Mouse (Mus musculus): ENCODE data around the gene Prkce.

Prkce gene

DNA sequence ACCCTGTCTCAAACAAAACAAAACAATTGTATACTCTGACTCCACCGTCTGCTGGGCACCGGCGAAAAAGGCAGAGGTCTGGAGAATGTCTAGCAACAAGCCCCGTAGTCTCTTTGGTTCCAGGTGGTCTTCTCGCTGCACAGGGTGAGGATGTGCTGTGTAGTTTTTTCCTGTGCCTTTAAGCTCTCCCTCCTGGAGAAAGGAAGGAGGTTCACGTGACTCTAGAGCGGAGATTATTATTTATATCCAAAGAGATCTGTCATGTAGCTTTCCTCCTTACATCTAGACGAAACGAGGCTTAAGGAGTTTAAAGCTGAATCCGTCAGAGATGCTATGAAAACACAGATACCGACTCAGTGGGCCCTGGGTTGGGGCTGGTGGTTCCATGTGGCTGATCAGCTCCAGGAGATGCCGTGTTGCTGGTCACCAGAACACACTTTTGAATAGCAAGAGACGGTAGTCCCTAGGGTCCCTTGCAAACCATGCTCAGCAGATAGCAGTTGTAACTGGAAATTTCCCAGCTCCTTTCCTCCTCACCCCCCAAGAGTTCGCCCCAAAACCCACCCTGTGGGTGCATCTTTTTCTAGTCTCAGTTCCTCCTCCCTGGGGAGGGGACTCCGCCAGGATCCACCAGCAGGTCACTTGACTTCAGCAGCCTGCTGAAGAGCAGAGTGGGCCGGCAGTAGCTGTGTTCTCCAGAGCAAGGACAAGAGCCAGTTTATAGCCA lies 196.9 kb downstream of the Prkce start:
- DNase-seq (ENCODE audit: low spot score in 2 of 2) = no peak

DNA sequence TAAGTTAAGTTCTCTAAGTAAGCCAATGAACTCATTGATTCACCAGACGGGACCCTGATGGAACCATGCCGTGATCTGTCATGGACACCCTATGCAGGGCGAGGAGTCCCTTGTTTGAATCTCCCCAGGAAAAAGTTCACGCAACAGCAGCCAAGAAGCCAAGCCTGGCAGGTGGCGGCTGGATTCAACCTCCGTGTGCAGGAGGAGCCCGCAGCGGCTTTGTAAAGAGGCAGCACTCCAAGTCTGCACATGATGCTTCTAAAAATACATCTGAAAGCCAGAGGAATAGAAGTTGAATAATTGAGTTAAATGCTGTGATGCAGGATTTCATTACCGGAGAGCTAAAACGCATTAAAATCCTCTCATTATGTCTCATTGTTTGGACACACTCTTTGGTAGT lies 199.3 kb downstream of the Prkce start:
- DNase-seq (ENCODE audit: low spot score in 2 of 2) = peak in 1 of 2 experiments; percentile 53

DNA sequence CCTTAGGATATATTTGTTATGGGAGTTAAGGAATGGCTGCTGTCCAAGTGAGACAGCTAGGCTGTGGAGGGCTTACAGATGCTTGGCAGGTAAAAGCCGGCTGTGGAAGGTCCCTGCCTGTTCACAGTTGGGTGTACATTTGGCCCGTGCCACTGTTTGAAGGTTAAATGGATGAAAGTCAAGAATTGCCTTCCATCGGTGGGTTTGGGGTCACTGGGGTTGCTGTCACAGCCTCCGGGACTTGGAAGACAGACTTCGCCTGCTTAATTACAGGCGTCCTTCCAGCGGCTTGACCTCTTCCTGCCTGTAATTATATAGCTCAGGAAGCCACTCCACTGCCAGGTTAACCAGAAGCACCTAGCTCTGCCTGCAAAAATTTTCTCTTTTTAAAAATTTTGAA lies 200.1 kb downstream of the Prkce start:
- DNase-seq (ENCODE audit: low spot score in 2 of 2) = no peak

DNA sequence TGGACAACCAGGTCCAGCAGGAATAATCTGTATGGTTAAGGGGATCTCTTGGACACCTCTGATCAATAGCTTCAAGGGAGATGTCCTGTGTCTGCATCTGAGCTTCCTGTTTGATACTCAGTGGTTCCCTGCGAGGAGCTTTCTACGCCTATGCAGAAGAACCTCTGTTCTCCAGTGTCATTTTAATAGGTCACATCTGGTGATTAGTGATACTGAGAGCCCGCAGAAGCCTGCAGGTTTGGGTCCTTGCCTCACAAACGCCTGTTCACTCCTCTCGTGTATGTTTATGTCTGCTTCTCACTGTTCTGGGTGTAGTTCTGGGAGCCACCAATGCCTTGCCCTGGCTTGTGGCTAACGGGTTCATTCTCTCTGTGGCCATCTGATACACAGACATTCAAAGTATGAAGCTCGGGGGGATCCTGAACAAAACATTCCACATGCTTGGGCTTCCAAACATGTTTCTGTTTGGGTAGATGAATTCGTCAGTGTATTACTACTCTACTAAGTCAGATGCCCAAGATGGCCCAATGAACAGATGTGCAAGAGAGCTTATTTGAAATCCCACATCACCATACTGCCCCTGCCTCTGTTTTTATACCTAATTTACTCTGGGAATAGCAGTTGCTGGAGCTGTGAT lies 202.6 kb downstream of the Prkce start:
- no peak for DNase-seq (ENCODE audit: low spot score in 2 of 2)

DNA sequence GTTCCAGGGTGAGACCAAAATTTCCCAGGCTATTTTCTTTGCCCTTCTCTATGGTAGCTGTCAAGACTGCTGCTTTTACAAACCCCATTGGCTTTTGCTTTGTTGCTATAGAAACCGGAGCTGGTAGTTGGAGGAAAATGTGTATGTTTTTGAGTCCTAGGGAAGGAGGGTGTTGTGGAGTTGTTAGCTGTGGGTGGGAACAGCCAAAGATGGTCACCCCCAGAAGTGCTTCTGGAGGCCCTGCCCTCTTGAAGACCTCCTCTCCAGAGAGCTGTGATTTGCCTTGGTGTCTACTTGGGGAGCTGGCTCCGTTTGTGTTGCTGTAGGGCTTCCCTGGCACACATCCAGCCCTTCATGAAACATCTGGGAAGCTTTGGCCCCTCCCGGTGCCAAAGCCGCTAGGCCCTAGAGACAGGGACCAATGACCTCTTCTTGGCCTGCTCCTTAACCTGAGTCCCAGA lies 203.5 kb downstream of the Prkce start:
- DNase-seq (ENCODE audit: low spot score in 2 of 2) = peak in 1 of 2 experiments; percentile 33

DNA sequence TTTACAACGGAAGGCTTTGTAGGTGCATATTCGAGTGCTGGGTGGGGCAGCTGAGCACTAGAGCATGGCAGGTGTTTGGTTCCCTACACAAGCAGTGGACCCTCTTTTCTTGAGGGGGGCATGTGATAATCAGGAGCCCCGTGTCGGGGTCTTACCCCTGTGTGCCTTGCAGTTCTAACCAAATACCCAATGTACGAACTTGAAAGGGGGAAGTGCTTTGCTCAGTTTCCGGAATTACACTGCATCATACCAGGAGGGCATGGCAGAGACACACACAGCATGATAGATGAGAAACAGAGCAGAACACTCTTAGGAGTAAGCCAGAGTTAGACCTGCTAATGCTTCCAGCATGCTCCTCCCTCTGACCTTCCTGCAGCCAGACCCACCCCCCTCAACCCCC lies 208.8 kb downstream of the Prkce start:
- no peak for DNase-seq (ENCODE audit: low spot score in 2 of 2)

DNA sequence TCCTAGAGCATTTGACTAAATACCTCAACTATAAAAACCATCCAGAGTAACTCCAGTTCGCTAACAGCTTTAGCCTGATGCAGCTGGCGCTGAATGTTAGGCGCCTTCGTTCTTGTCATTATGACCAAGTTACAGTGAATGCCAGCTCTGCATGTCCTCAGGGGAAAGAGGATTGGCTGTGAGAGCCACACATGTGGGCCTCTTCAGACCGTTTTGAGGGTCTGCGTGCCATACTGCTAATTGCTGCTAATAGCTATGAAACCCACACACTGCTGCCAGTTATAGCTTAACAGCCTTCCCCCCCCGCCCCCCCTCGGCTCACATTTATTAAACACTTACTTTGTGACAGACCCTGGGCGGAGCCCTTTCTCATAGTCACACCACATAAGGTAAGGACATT lies 210.3 kb downstream of the Prkce start:
- DNase-seq (ENCODE audit: low spot score in 2 of 2) = no peak

DNA sequence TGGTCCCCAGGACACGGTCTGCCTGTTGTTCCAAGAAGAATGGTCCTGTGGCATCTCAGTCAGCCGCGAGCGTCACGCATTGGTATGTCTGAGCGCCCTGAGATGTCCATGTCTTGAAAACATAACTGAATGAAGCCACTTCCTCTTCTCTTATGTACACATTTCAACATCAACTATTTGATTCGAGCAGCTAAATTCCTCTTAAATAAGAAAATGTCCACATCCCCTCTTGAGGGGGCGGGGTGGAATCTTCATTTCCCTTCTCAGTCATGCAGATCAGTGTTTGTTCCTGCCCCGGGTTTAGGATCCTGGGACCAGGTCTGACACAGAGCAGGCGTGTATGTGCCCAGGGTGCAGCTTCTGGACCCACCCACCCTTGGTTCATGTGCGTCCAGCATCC lies 211.0 kb downstream of the Prkce start:
- no peak for DNase-seq (ENCODE audit: low spot score in 2 of 2)

DNA sequence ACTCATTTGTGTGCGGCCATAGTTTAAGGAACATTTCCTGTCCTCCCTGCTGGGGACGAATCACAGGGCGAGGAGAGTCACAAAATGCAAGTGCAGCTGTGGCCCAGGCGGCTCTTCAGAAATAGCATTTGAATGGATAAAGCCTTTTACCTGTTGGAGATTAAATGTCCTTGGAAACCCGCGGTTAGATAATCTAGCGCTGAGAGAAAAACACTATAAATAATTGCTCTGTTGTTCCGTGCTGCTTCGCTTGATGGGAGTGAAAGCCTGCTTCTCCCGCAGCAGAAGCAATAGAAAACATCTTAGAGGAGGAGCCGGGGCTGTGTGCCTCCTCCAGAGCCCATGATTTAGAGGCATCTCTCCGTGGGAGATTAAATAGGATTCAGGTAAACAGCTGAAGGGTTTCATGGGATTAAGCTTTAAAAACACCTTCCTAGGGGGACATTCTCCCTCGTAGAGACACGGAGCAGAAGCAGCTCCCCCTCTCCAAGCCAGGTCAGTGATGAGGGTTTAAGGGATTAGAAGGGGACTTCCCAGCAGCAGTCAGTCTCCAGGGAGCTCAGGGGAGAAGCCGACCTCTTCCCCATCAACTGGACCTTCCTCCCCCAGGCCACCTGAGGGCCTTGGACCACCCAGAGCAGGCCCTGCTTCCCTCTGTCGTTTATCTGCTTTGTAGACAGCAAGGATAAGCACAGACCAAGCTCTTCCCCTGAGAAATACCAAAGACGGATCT lies 212.0 kb downstream of the Prkce start:
- DNase-seq (ENCODE audit: low spot score in 2 of 2) = no peak

DNA sequence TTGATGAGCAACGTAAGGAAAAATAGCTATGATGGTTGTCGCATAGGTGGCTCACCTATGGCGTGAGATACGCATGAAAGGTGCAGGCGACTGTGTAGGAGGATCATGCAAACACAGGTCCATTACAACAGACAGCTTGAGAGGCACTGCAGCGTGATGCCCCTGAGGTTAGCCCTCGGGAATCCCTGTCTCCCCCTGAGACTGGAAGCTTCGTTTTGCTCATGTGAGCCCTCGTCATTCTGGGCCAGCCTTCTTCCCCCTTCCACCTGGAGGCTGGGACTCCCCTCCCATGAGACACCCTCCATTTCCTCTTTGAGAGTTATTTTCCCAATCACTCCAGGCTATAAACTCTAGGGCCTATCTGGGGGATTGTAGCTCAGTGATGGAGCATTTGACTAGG lies 213.9 kb downstream of the Prkce start:
- no peak for DNase-seq (ENCODE audit: low spot score in 2 of 2)

DNA sequence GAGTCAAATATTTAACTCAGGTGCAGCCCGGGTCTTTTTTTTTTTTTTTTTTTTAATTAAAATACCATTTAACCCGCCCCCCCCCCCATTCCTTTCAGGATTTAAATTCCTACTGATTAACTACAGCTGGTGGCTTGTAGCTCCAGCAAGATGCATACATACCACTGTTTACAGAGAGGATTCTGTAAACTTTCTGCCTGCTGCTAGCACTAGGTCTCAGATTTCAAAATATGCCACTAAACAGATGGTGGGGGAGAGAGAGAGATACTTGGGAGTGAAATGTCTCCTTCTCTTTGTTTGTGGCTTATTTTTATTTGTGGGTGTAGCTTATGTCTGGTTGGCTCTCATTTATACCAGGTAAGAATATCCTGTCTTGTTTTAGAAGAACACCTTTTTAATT lies 215.3 kb downstream of the Prkce start:
- no peak for DNase-seq (ENCODE audit: low spot score in 2 of 2)

DNA sequence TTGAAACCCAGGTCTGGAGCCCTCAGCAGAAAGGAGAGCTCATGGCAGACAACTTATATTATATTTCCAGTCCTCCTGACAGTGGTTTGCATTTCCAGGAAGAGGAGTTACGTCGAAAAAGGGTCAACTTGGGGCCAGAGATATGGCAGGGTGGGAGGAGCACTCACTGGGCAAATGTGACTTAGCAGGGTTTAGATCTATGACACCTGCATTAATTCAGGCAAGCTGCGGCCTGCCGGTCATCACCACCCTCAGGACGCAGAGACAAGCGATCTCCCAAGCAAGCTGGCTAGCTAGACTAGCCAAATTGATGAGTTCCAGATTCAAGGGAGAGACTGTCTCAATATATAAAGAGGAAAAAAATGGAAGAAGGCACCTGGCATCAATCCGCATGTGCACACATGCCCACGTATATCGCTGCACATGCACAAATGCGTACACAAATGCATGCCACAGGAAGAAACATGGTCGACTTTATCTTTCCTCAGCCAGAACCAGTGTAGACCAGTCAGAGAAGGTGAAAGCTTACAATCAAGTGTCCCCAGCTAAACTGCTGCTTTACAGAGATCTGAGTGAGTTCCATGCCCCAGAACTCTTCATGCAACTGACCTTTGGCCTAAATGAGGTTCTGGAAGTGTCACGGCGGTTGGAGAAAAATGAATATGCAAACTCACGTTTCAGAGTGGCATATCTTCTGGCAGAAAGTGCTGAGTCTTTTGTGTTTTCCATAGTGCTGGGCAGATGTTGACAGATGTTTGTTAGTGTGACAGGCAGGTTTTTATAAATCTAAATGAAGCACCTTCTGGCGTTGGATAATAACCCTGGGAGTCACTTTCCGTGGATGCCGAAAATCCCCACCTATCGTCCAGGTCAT lies 216.4 kb downstream of the Prkce start:
- DNase-seq (ENCODE audit: low spot score in 2 of 2) = no peak

DNA sequence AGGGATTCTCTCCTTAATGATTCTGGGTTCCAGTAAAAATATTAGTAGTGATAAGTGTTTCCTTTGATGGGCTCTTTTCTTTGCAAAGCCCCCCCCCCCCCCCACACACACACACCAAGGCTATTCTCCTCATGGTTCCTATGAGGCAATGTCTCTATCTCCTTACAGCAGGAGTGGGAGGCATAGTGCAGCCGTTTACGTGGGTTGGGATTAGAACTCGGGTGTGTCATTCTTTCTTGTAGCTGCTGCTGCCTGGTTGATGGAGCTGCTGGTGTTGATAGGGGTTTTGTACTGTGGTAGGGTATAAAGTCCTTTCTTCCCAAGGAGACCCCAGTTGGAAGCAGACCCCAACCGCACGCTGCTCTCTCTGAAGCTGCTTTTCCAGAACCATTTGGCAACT lies 224.9 kb downstream of the Prkce start:
- no peak for DNase-seq (ENCODE audit: low spot score in 2 of 2)

DNA sequence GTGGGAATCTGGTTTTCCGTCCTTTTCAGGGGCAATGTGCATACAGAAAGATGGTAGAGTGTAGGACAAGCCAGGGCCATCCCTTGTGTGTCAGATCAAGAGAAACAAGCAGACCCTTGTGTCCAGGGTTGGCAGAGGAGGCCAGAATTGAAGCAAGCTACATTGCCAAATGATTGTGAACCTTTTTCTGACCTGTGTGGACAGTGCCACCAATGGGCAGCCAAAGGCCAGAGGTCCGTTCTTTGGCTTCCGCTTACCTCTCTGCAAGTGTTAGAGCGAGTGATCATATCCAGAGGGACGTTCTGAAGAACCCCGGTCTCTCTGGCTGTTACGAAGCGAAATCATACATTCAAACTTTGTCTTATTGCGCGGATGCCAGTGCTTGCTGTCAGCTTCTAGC lies 225.6 kb downstream of the Prkce start:
- no peak for DNase-seq (ENCODE audit: low spot score in 2 of 2)

DNA sequence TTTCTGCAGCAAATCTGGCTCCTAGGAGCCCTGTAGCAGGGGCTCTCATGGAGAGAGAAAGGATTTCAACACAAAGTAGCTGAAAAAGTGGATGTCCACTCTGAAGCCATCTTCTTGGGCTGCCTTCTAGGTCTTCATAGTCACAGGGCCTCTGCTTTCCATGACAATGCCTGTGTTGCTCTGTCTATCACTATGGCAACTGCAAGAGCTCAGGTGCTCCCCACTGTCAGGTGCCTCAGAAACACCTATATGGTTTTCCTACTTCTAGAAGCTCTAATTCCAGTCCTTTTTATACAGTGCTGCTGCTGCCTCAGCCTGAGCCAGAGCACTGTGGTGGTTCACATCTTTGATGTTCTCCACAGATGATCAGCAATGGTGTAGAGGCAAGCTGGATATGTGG lies 229.5 kb downstream of the Prkce start:
- DNase-seq (ENCODE audit: low spot score in 2 of 2) = no peak

DNA sequence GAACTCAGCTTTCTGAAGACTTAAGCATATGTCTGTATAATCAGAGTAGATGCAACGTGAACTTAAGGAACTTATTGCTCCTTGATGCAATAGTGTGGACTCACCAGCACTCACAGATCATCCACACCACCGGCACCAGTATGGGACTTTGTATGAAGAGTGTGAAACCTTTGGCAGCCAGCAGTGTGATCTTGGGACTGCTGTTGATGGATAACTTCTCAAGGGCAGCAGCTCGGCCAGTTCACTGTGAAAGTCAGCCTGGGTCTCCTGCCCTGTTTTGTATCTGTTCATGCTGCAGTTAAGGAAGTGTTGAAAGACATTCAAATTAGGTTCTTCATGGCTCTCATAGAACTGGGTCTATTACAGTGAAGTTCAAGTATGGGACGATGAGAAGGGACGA lies 230.1 kb downstream of the Prkce start:
- no peak for DNase-seq (ENCODE audit: low spot score in 2 of 2)

DNA sequence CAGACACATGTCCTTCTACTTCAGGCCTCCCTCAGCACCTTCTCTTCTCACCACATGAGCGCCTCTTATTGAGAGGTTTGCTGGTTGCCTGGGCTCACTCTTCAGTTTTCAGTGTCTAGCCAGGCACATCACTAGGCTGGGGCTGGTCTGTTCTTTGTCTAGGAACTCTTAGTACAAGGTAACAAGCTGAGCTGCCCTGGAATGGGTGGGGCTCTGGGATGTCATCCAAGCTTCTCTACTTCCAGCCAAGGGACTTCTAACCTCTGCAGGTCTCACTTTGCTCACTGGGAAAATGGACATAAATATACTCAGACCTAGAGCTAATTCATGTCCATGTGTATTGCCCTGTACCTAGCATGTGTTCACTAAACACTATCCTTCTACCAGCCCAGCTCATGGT lies 230.6 kb downstream of the Prkce start:
- no peak for DNase-seq (ENCODE audit: low spot score in 2 of 2)

DNA sequence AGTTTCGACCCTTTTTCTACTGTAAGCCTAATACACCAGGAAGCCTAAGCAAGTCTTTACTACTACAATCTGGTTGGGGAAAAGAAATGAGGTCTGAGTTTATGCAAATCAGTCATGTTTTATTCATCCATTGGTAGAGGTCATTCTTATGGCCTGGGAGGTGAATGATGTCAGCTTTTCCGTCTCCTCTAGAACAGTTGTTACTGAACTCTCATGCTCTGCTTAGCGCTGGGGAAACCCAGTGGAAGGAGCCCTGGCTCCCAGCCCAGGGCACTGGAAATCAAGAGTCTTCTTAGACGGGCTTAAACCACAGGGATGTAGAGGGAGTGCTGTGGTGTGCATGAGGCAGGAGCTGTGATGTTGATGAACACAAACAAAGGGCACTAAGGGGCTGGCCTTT lies 232.4 kb downstream of the Prkce start:
- no peak for DNase-seq (ENCODE audit: low spot score in 2 of 2)

DNA sequence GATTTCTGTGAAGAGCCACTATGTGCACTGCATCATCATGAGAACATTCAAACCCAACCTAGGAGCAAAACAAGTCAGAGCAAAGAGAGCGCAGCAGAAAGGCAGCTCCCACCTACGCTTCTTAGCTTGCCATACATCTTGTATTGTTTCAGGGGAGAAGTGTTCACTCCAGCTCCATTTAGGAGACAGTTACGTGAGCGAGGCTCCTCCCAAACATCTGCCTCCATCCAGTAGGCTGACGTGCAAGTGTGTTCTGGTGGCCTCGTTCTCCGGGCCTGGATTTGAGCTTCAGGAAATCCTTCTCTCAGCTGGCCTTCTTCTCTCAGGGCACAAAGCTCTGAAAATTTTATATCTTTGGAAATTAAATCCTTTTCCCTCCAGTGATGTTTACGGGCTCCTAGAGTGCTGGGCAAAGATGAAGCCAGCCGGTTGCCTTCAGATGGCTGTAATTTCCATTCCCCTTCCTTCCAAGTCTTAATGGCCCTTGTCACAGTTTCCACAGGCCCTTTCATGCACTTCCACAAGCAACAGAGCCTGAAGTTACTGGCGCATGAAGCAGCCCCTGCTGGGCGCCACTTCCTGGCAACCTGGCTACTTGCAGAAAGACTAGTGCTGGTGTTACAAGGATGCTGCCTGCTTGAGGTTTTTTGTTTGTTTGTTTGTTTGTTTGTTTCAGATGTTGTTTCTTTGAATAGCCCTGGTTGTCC lies 237.4 kb downstream of the Prkce start:
- peak; percentile 58 to 60 for DNase-seq (ENCODE audit: low spot score in 2 of 2)

DNA sequence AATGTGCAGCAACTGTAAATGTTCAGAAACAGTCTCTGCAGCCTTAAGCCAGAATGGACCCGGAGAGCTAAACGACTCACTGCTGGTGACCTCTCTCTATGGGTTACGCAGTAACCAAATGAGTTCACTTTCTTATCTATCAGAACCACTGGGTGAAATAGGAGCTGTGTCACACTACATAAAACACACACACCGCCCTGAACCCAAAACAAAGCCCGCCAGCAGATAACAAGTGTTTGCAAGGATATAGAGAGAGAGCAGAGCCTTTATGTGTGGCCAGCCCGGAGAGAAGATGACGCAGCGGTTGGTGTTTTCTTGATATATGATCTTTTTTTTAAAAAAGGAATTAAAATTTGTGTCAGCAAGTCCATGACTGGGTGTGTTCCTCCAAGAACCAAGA lies 238.1 kb downstream of the Prkce start:
- DNase-seq (ENCODE audit: low spot score in 2 of 2) = no peak

DNA sequence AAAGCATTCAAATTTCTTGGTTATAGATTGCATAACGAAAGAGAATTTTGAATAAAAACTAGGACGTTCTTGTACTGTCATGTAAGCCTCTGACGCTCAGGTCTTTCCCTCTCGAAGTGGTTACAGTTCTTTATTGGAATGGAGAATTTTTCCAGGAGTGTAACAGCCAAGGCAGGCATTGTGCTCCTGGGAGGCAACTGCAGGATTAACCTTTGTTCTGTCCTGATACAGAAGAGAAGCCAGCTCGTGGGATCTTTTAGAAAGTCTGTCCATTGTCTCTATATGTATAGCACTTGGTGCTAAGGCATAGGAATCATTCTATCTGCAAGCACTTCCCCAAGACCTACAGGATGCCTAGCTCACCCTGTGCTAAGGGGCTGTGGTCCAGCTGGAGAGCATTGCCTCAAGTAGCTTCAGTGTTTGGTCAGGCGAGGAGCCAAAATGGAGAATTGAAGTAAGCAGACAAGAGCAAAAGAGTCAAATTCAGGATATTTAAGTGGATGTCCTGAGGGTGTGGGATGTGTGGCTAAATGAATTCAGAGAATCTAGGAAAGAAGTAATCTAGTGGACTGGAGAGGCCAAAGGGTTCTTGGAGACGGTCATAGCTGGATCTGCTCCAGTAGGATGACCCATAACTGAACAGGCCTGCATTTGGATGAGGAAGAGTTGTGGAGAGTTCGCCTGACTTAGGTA lies 240.5 kb downstream of the Prkce start:
- DNase-seq (ENCODE audit: low spot score in 2 of 2) = no peak
